Mouse (Mus musculus) stomach, embryonic 15.5 days (tissue): Measurements from ENCODE around the gene Tmcc2. TPM values are rescaled to one million over a fixed set of nuclear protein-coding genes. Genes with fewer than 3 reads are reported as not detected.

Source experiments
- ATAC-seq: fragments of 200-750 bp; cut with Nextera tagmentation; 2 replicates; pipeline ENCODE4 v1.8.0; 2017; ENCODE audit warnings: low read depth, moderate number of reproducible peaks, moderate TSS enrichment; ENCODE audit not compliant: insufficient read depth, low FRiP score
- H3K27ac ChIP-seq: fragments of 300-500 bp; sonication (generic); 2 replicates; pipeline ENCODE4 v1.5.1; 2015; ENCODE audit warnings: mild to moderate bottlenecking, inconsistent platforms
- H3K27me3 ChIP-seq: fragments of 300-500 bp; sonication (generic); replicated peaks from 2 replicates; pipeline ENCODE4 v1.6.1; 2015; ENCODE audit warnings: inconsistent platforms
- H3K36me3 ChIP-seq: fragments of 300-500 bp; sonication (generic); 2 replicates; pipeline ENCODE4 v1.6.1; 2015; ENCODE audit warnings: inconsistent platforms
- H3K4me1 ChIP-seq: fragments of 300-500 bp; sonication (generic); 2 replicates; pipeline ENCODE4 v1.6.1; 2015; ENCODE audit warnings: inconsistent platforms
- H3K4me2 ChIP-seq: fragments of 300-500 bp; sonication (generic); 2 replicates; pipeline ENCODE4 v1.6.1; 2015; ENCODE audit warnings: mild to moderate bottlenecking, inconsistent platforms
- H3K4me3 ChIP-seq: fragments of 300-500 bp; sonication (generic); replicated peaks from 2 replicates; pipeline ENCODE4 v1.5.1; 2015; ENCODE audit warnings: inconsistent platforms
- H3K9ac ChIP-seq: fragments of 300-500 bp; sonication (generic); 2 replicates; pipeline ENCODE4 v1.6.1; 2015; ENCODE audit warnings: inconsistent platforms
- H3K9me3 ChIP-seq: fragments of 300-500 bp; sonication (generic); 2 replicates; pipeline ENCODE4 v1.6.1; 2016; ENCODE audit warnings: inconsistent platforms
- WGBS: fragments of 180-500 bp; shearing (Covaris S2); methylation state at CpG from one replicate; pipeline ENCODE4 v1.1.7; 2015; 5-methylcytosine and 5-hydroxymethylcytosine counted together
- polyA plus RNA-seq: library from polyadenylated mRNA; unstranded; fragments of >200 nt; fragmentation: Nextera tagmentation; extraction: Ambion mirVana; gene quantifications from 2 replicates; pipeline ENCODE4 v1.2.1, GENCODE M21; 2015

Gene Tmcc2
- polyA plus RNA-seq, 1 experiment from 2014 or later = 52.2 TPM

DNA sequence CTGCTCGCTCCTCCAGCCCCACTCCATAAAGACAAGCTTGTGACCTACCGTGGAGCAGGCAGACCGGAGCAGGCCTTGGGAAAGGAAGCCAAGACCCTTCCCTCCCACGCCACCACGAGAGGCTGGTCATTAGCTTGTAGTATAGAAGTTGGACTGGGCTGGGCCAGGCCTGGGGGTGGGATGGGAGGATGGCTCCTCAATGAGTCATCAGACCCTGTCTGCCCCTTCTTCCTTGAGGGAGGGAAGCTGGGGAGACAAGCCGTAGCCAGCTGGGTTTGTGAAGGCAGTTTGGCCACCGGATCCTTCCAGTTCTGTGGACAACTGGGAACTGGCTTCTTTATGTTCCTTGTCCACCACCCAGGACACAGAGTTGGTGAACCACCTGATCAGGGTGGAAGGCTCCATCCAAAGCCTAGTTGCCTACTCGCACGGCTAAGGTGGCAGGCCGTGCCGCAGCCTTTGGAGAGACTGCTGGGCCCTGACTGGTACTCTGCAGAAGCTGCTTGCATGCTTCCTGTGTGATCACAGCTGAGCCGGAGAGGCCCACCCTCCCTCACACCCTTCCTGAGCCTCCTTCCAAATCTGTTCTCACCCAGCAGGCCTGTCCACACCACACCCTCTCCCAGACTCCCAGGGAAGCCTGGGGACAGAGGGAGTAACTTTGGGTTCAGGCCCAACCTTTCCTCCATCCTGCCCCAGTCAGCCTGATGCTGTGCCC lies 44.8 kb downstream of the Tmcc2 start:
- WGBS = 48% methylated on average over 12 of the region's 12 CpGs
- Histone ChIP-seq H3K36me3 (no peaks in the 10 kb centered on the region), H3K9ac (no peak overlapping the region), H3K9me3 (no peaks in the 10 kb centered on the region), H3K27ac (peak overlapping the region; percentile 78), H3K4me2 (no peak overlapping the region), H3K27me3 (no peaks in the 10 kb centered on the region), H3K4me1 (no peaks in the 10 kb centered on the region; the same call in 1 of the 2 replicates), H3K4me3 (no peak overlapping the region)
- ATAC-seq = peak; percentile 63

DNA sequence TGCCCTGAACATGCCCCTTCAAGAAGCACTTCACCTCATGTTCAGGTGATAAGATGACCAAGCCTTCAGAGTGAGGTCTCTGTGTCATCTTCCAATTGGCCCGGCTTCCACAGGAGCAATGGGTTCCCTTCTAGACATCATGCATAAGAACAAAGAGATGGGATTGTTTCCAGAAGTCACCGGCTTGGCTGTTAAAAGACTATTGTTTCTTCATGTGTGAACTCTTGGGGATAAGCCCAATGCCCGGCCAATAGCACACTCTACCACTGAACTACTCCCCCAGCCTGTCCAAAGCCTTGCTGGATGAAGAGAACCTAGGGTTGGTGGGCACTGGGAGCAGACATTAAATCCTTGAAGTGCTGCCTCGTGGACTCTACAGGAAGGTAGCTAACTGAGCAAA lies 45.6 kb downstream of the Tmcc2 start:
- no peaks in the 10 kb centered on the region for H3K9me3 ChIP-seq
- no peaks in the 10 kb centered on the region for H3K36me3 ChIP-seq
- H3K27ac ChIP-seq = no peak overlapping the region
- H3K27me3 ChIP-seq = no peaks in the 10 kb centered on the region
- no peak overlapping the region for H3K4me2 ChIP-seq
- H3K4me1 ChIP-seq = no peaks in the 10 kb centered on the region; the same call in 1 of the 2 replicates
- ATAC-seq = no peak
- no peak overlapping the region for H3K4me3 ChIP-seq
- no peak overlapping the region for H3K9ac ChIP-seq
- WGBS = 82% methylated on average over 4 of the region's 4 CpGs

DNA sequence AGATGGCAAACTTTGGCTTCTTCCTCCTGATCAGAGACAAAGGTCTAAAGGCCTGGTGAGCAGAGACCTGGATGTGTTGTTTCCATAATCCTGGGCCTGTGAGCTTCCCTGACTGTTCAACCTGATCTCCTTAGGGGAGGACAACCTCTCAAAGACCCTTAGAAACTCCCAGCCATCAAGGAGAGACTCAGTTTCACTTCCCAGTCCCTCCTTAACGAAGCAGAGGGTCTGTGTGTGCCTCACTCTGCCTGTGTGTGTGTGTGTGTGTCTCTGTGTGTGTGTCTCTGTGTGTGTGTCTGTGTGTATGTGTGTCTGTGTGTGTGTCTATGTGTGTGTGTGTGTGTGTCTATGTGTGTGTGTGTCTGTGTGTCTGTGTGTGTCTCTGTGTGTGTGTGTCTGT lies 47.4 kb downstream of the Tmcc2 start:
- Histone ChIP-seq H3K4me2 (no peak overlapping the region), H3K4me1 (no peaks in the 10 kb centered on the region; the same call in 1 of the 2 replicates), H3K4me3 (no peak overlapping the region), H3K36me3 (no peaks in the 10 kb centered on the region), H3K27ac (no peak overlapping the region), H3K9ac (no peak overlapping the region), H3K27me3 (no peaks in the 10 kb centered on the region), H3K9me3 (no peaks in the 10 kb centered on the region)
- ATAC-seq = no peak
- 92% methylated on average over 1 of the region's 1 CpGs for WGBS

DNA sequence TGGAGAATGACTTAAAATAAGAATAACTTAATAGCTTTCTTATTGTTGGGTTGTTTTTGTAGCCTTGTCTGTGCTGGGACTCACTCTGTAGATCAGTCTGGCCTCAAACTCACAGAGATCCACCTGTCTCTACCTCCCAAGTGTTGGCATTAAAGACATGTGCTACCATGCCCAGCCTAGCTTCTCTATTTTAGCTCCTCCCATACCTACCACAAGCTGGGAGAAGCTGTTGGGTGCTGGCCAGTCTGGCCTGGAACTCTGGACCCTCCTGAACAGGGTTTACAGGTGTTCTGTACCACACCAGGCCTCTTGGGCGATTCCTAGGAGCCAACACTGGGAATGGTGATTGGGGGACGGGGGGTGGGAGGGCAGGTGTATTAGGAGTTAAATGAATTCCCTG lies 47.9 kb downstream of the Tmcc2 start:
- H3K27ac ChIP-seq = no peak overlapping the region
- H3K27me3 ChIP-seq = no peaks in the 10 kb centered on the region
- 89% methylated on average over 2 of the region's 2 CpGs for WGBS
- no peak overlapping the region for H3K9ac ChIP-seq
- peaks cover 2% of the 10 kb centered on the region; the same call in 1 of the 2 replicates for H3K4me1 ChIP-seq
- H3K9me3 ChIP-seq = no peaks in the 10 kb centered on the region
- ATAC-seq = no peak
- no peak overlapping the region for H3K4me3 ChIP-seq
- no peaks in the 10 kb centered on the region for H3K36me3 ChIP-seq
- H3K4me2 ChIP-seq = no peak overlapping the region

DNA sequence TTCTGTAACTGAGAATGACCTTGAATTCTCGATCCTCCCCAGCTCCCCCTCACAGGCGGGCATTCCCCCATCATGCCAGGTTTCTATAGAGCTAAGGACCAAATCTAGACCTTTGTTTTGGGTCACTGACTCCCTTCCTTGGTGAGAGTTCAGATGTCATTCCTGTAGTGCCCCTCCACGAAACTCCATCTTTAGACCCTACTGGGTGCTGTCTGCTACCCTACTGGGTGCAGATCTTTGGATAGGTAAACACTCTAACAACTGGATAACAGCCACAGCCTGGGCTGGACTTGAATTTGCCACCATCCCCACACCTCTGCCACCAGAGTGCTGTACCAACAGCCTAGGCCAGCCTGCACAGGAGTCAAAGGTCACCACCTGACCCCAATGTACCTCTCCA lies 48.6 kb downstream of the Tmcc2 start:
- H3K27me3 ChIP-seq = no peaks in the 10 kb centered on the region
- H3K4me3 ChIP-seq = no peak overlapping the region
- H3K9me3 ChIP-seq = no peaks in the 10 kb centered on the region
- no peak overlapping the region for H3K9ac ChIP-seq
- H3K4me2 ChIP-seq = no peak overlapping the region
- ATAC-seq = no peak
- no peaks in the 10 kb centered on the region for H3K36me3 ChIP-seq
- no peak overlapping the region for H3K27ac ChIP-seq
- H3K4me1 ChIP-seq = peaks cover 9% of the 10 kb centered on the region; the same call in 1 of the 2 replicates
- WGBS = 55% methylated on average over 3 of the region's 3 CpGs

DNA sequence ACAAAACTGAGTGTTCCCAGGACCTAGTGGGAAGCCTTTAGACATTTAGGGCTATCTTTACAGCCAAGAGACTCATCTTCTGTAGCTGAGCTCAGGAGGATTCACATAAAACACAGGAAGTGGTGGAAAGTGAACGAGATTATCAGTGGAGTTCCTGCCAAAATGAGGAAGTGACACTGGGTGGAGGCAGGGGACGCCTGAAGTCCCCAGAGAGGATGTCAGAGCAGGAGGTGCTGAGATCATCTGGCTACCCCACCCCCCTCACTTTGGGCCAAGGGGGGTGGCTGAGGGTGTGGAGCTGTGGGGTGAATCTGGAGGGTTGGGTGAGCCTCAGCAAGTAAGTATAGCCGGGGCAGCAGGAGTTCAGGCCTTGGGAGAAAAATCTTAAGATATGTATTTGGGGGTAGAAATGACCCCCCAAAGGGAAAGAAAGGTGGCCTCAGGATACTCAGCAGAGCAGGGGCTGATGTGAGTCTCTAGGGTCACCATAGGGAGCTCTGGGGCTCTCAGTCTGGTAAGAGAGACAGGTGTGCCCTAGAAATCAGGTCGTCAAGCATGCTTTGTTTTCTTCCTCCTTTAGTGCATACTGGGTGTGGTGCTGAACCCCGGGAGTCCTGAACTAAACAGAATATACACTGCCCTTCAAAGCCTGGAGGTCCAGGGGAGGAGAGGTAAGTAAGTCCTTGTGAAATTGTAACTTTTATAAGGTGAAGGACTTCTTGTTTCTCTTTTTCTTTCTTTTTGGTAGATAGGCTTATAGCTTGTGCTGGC lies 49.2 kb downstream of the Tmcc2 start:
- Histone ChIP-seq H3K27me3 (no peaks in the 10 kb centered on the region), H3K4me1 (peaks cover 9% of the 10 kb centered on the region; the same call in 1 of the 2 replicates), H3K27ac (no peak overlapping the region), H3K4me3 (no peak overlapping the region), H3K4me2 (no peak overlapping the region), H3K36me3 (no peaks in the 10 kb centered on the region), H3K9ac (no peak overlapping the region), H3K9me3 (no peaks in the 10 kb centered on the region)
- 34% methylated on average over 5 of the region's 5 CpGs for WGBS
- ATAC-seq = no peak

DNA sequence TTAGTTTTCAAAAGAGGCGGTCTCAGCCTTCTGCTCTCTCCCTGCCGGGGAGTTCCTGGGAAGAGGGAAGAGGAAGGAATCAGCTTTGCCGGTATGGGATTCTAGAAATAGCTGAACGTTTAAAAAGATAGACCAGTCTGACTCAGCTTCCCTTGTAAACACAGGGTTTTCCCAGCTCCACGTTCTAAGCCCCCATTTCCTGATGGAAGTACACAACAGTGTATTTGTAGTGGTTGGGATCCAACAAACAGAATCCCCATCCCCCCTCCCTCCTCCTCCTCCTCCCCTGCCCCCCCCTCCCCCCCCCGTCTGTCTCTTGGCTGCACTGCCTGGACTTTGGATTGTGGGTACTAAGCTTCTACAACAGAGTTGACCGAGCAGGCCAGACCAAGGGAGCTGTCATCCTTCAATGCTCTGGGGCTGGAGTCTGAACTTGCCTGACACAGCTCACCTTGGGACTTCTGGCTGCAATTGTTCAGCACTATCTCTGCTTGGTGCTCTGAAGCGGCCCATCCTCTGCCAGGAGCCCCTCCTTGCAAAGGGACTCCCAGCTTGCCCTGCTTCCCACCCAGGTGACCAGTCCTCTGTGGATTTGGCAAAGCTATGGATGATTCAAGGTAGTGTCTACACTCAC lies 52.9 kb downstream of the Tmcc2 start:
- Histone ChIP-seq H3K27ac (no peak overlapping the region), H3K4me3 (no peak overlapping the region), H3K4me2 (no peak overlapping the region), H3K27me3 (no peaks in the 10 kb centered on the region), H3K4me1 (peaks cover 26% of the 10 kb centered on the region), H3K36me3 (no peaks in the 10 kb centered on the region), H3K9me3 (no peaks in the 10 kb centered on the region), H3K9ac (no peak overlapping the region)
- ATAC-seq = no peak
- WGBS = 24% methylated on average over 8 of the region's 8 CpGs

DNA sequence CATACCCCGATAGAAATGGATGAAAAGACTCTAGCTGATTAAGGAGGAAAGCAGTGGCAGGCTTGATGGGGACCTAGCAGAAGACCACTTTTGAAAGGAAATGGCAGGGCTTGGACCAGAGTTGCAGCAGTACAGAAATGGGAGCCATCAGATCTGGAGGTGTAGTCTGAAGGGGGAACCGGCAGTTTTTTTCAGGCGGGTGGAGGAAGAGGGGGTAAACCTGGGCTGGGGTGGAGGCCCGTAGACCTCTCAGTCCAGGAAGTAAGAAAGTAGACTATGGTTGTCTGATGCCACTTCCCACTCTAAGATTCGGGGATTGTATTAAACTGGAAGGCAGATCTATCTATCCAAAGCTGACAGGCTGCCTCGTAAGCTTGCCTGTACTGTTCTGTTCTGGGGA lies 54.2 kb downstream of the Tmcc2 start:
- WGBS = 64% methylated on average over 6 of the region's 6 CpGs
- no peak overlapping the region for H3K4me2 ChIP-seq
- no peak overlapping the region for H3K9ac ChIP-seq
- ATAC-seq = no peak
- H3K36me3 ChIP-seq = no peaks in the 10 kb centered on the region
- no peaks in the 10 kb centered on the region for H3K27me3 ChIP-seq
- H3K4me1 ChIP-seq = peaks cover 27% of the 10 kb centered on the region
- H3K4me3 ChIP-seq = no peak overlapping the region
- H3K9me3 ChIP-seq = no peaks in the 10 kb centered on the region
- no peak overlapping the region for H3K27ac ChIP-seq

DNA sequence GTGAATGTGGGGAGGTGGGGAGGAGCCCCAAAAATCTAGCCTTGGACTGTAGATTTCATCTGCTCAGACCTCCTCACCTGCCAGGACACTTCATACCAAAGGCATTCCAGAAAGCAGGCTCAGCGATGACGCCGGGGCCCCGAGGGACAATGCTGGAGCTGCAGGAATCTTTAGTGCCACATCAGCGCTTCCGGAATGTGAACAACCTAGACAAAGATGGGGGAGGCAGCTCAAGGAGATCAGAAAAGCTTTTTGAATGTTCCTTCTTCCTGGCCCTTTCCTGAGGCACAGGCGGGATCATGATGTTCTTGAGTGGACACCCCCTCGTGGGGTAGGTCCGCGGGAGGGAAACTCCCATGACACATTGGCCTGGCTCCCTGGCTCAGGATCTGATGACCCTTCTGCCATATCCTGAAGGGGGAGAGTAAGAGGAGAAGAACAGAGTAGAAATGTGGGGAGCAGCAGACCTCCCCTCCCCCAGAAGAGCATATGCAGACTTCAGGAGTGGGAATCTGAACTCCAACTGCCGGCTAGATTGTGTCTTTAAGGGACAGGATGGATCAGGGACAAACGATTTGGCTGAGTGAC lies 55.6 kb downstream of the Tmcc2 start:
- no peaks in the 10 kb centered on the region for H3K36me3 ChIP-seq
- no peak overlapping the region for H3K4me3 ChIP-seq
- 54% methylated on average over 12 of the region's 12 CpGs for WGBS
- H3K4me2 ChIP-seq = no peak overlapping the region
- H3K27ac ChIP-seq = no peak overlapping the region
- H3K9me3 ChIP-seq = no peaks in the 10 kb centered on the region
- no peaks in the 10 kb centered on the region for H3K27me3 ChIP-seq
- H3K4me1 ChIP-seq = peaks cover 27% of the 10 kb centered on the region
- ATAC-seq = no peak
- H3K9ac ChIP-seq = no peak overlapping the region

DNA sequence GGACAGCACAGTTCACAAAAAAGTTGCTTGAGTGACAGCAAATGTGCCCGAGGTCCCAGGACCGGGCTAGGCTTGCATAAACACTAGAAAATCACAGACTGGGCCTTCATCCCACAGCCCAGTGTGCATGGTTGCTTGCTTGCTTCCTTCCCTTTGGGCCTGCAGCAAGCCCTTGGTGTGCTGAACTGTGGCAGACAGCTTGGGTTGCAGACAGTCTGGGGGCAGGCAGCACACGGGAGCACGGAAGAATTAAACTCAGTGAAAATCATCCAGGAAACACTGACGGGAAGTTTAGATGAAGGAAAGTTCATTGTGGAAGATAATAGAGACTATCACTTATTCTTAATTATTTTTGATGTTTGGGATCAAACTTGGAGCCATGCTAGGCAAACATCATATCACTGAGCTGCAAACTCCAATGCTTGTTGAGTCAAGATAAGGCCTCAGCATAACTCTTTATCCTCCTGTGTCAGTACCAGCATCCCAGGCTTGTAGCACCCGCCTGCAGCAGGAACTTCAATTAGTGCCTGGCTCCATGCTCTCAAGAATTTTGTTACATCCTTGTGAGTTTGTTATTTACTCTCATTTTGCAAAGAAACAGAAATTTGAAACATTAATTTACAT lies 56.8 kb downstream of the Tmcc2 start:
- H3K27ac ChIP-seq = peak overlapping the region; percentile 75
- H3K4me3 ChIP-seq = no peak overlapping the region
- H3K4me2 ChIP-seq = no peak overlapping the region
- peak; percentile 20; the same call in 1 of the 2 replicates for ATAC-seq
- no peaks in the 10 kb centered on the region for H3K9me3 ChIP-seq
- no peaks in the 10 kb centered on the region for H3K36me3 ChIP-seq
- H3K4me1 ChIP-seq = peaks cover 27% of the 10 kb centered on the region
- H3K27me3 ChIP-seq = no peaks in the 10 kb centered on the region
- 30% methylated on average over 6 of the region's 6 CpGs for WGBS
- H3K9ac ChIP-seq = no peak overlapping the region

DNA sequence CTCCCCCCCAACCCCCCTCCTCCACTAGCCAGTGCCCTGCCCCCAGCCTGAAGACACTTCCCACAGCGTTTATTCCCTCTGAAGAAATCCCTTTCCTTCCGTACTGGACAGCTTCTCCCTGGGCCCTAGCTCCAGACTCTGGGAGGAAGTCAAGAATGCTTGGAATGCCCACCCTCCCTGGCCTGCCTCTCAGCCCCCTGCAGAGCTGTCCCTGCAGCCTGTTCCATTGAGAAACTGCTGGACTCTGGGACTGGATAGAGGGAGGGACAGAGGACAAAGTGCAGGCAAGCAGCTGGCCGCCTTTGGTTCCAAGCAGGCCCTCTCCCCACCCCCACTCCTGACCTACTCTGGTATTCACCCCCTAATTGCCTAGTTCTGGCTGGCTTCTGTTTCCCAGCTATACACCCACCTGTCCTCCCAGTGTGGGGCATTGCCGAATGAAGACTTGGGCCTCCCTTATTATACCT lies 57.4 kb downstream of the Tmcc2 start:
- Histone ChIP-seq H3K36me3 (no peaks in the 10 kb centered on the region), H3K9me3 (no peaks in the 10 kb centered on the region), H3K27ac (peak overlapping the region; percentile 75), H3K27me3 (no peaks in the 10 kb centered on the region), H3K4me1 (peaks cover 27% of the 10 kb centered on the region), H3K9ac (no peak overlapping the region), H3K4me2 (no peak overlapping the region), H3K4me3 (no peak overlapping the region)
- 13% methylated on average over 4 of the region's 4 CpGs for WGBS
- ATAC-seq = peak; percentile 80
